Mouse (Mus musculus): ENCODE measurements around the gene Lgi2.

DNA sequence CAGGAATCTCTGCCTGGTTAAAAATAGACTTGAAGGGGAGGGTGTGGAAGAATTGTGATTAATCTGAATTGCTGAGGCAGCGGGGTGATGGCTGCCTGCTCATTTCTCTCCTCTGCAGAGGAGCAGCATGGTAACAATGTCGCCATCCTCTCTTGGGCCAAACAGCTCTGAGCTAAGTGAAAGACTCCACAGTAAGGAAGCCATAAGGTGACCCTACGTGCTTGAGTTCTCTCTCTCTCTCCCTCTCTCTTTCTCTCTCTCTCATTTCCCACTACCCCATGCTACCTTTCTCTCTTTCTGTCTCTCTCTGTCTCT is 15.0 kb downstream of the Lgi2 start:
- TF ChIP-seq CTCF (IDR thresholded peaks at IDR 0.05; ENCODE audit: low read depth) = no peak
- TF ChIP-seq EP300 (IDR thresholded peaks at IDR 0.05; ENCODE audit: low read depth) = no peak

Data from liver, embryonic 14.5 days (tissue).